Mouse (Mus musculus): Measurements from ENCODE around the gene Kif13a.

Gene Kif13a

GRCm38 (mm10) chr13:46921559-46921958 is 8.1 kb downstream of the Kif13a start:
- no peak for DNase-seq (ENCODE audit: low spot score in 2 of 2)

GRCm38 (mm10) chr13:46919797-46920196 is 9.9 kb downstream of the Kif13a start:
- no peak for DNase-seq (ENCODE audit: low spot score in 2 of 2)

GRCm38 (mm10) chr13:46918509-46918908 is 11.2 kb downstream of the Kif13a start:
- no peak for DNase-seq (ENCODE audit: low spot score in 2 of 2)

GRCm38 (mm10) chr13:46911960-46912359 is 17.7 kb downstream of the Kif13a start:
- DNase-seq (ENCODE audit: low spot score in 2 of 2), result no peak

- DNase-seq (ENCODE audit: low spot score in 2 of 2), result no peak
Measured at GRCm38 (mm10) chr13:46911018-46911419, 18.6 kb downstream of the Kif13a start.

GRCm38 (mm10) chr13:46909946-46910345 is 19.7 kb downstream of the Kif13a start:
- no peak for DNase-seq (ENCODE audit: low spot score in 2 of 2)

- DNase-seq (ENCODE audit: low spot score in 2 of 2), result no peak
Measured at GRCm38 (mm10) chr13:46909005-46909565, 20.6 kb downstream of the Kif13a start.

GRCm38 (mm10) chr13:46908387-46908786 is 21.3 kb downstream of the Kif13a start:
- DNase-seq (ENCODE audit: low spot score in 2 of 2), result no peak

- no peak for DNase-seq (ENCODE audit: low spot score in 2 of 2)
Measured at GRCm38 (mm10) chr13:46907861-46908260, 21.8 kb downstream of the Kif13a start.

GRCm38 (mm10) chr13:46907115-46907514 is 22.6 kb downstream of the Kif13a start:
- DNase-seq (ENCODE audit: low spot score in 2 of 2), result no peak

- DNase-seq (ENCODE audit: low spot score in 2 of 2), result no peak
Measured at GRCm38 (mm10) chr13:46905971-46906370, 23.7 kb downstream of the Kif13a start.

GRCm38 (mm10) chr13:46904982-46905621 is 24.6 kb downstream of the Kif13a start:
- no peak for DNase-seq (ENCODE audit: low spot score in 2 of 2)

- DNase-seq (ENCODE audit: low spot score in 2 of 2), result no peak
Measured at GRCm38 (mm10) chr13:46902568-46903255, 27.0 kb downstream of the Kif13a start.

GRCm38 (mm10) chr13:46900870-46901555 is 28.7 kb downstream of the Kif13a start:
- DNase-seq (ENCODE audit: low spot score in 2 of 2), result no peak

GRCm38 (mm10) chr13:46898837-46899236 is 30.8 kb downstream of the Kif13a start:
- no peak for DNase-seq (ENCODE audit: low spot score in 2 of 2)

- no peak for DNase-seq (ENCODE audit: low spot score in 2 of 2)
Measured at GRCm38 (mm10) chr13:46898411-46898810, 31.3 kb downstream of the Kif13a start.

GRCm38 (mm10) chr13:46892380-46892779 is 37.3 kb downstream of the Kif13a start:
- no peak for DNase-seq (ENCODE audit: low spot score in 2 of 2)

- DNase-seq (ENCODE audit: low spot score in 2 of 2), result no peak
Measured at GRCm38 (mm10) chr13:46888150-46888683, 41.5 kb downstream of the Kif13a start.

- no peak for DNase-seq (ENCODE audit: low spot score in 2 of 2)
Measured at GRCm38 (mm10) chr13:46886497-46887261, 43.0 kb downstream of the Kif13a start.

GRCm38 (mm10) chr13:46885759-46886060 is 44.0 kb downstream of the Kif13a start:
- no peak for DNase-seq (ENCODE audit: low spot score in 2 of 2)

- no peak for DNase-seq (ENCODE audit: low spot score in 2 of 2)
Measured at GRCm38 (mm10) chr13:46884898-46885758, 44.5 kb downstream of the Kif13a start.
